Mouse (Mus musculus) ES-E14 (cell line): ENCODE results near the gene Yipf2.

Experiments
- ZC3H11A ChIP-seq: IDR thresholded peaks from 2 replicates; pipeline ENCODE4 v1.6.1; 2012; ENCODE audit warnings: low read depth, mild to moderate bottlenecking, inconsistent platforms, low read length, borderline replicate concordance
- ZNF384 ChIP-seq: IDR thresholded peaks from 2 replicates; pipeline ENCODE4 v1.6.1; 2012; ENCODE audit warnings: low read depth, low read length, inconsistent platforms

DNA sequence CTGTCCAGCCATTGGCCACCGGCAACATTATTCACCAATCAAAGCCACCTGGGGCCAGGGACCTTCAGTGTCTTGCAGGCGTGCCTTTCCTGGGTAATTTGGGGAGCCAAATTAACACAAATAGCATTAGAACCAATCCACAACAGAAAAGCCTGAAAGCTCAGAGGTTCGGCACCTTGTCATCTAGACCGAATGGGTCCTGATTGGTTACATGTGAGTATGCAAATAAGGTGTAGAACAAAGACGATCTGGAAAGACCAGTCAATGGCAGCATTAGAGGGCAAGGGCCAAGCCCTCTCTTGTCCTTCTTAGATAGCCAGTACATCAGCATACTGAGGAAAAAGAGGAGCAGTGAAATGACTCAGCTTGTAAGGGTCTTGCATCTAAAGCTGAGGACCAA, 13.2 kb upstream of the Yipf2 start:
- TF ChIP-seq ZNF384 (no peak), ZC3H11A (no peak)
